Mouse (Mus musculus): ENCODE measurements around the gene Cdk11b. TPM values are rescaled to one million over a fixed set of nuclear protein-coding genes. Genes with fewer than 3 reads are reported as not detected.

Gene Cdk11b
- polyA plus RNA-seq, 1 experiment from 2014 or later: 91.6 TPM

GRCm38 (mm10) chr4:155595777-155596176, 28.9 kb upstream of the Cdk11b start:
- H3K27ac ChIP-seq: no peak overlapping the region
- no peak overlapping the region for H3K4me2 ChIP-seq
- WGBS: 82% methylated on average over 3 of the region's 3 CpGs
- no peaks in the 10 kb centered on the region for H3K9me3 ChIP-seq
- no peaks in the 10 kb centered on the region for H3K36me3 ChIP-seq (replicated peaks)
- H3K27me3 ChIP-seq: no peaks in the 10 kb centered on the region
- H3K4me3 ChIP-seq (replicated peaks): no peak overlapping the region
- ATAC-seq (ENCODE audit: low FRiP score): no peak
- H3K4me1 ChIP-seq: 0 out of 2 replicates have a peak, but pooled peaks cover 2% of the 10 kb centered on the region
- H3K9ac ChIP-seq: no peak overlapping the region

- Histone ChIP-seq H3K27ac (no peak overlapping the region), H3K4me2 (no peak overlapping the region), H3K27me3 (no peaks in the 10 kb centered on the region), H3K9me3 (no peaks in the 10 kb centered on the region), H3K36me3 (replicated peaks) (no peaks in the 10 kb centered on the region), H3K4me1 (0 out of 2 replicates have a peak, but pooled peaks cover 3% of the 10 kb centered on the region), H3K4me3 (replicated peaks) (no peak overlapping the region), H3K9ac (no peak overlapping the region)
- ATAC-seq (ENCODE audit: low FRiP score): no peak
- WGBS: 87% methylated on average over 5 of the region's 5 CpGs
Measured at GRCm38 (mm10) chr4:155596606-155597005, 28.0 kb upstream of the Cdk11b start.

DNA sequence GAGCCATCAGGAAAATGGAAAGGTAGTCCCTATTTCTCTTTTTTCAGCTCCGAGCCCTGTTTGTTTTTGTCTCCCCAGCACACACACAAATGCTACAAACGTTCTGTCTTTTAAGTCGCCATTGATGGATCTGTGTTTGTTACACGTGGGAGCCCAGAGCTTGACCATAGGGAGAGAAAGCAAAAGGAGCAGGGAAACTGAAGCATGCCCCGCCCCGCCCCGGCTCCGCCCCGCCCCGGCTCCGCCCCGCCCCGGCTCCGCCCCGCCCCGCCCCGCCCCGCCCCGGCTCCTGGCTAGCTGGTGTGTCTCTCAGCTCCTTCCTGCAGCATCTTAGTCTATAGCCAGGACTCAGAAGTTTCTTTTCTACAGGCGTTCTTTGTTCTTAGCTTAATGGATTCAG, 26.1 kb upstream of the Cdk11b start:
- ATAC-seq (ENCODE audit: low FRiP score): no peak
- Histone ChIP-seq H3K27me3 (no peaks in the 10 kb centered on the region), H3K4me1 (peaks cover 13% of the 10 kb centered on the region), H3K27ac (no peak overlapping the region), H3K9me3 (no peaks in the 10 kb centered on the region), H3K36me3 (replicated peaks) (no peaks in the 10 kb centered on the region), H3K4me2 (no peak overlapping the region), H3K4me3 (replicated peaks) (no peak overlapping the region), H3K9ac (no peak overlapping the region)
- WGBS: 23% methylated on average over 20 of the region's 20 CpGs

DNA sequence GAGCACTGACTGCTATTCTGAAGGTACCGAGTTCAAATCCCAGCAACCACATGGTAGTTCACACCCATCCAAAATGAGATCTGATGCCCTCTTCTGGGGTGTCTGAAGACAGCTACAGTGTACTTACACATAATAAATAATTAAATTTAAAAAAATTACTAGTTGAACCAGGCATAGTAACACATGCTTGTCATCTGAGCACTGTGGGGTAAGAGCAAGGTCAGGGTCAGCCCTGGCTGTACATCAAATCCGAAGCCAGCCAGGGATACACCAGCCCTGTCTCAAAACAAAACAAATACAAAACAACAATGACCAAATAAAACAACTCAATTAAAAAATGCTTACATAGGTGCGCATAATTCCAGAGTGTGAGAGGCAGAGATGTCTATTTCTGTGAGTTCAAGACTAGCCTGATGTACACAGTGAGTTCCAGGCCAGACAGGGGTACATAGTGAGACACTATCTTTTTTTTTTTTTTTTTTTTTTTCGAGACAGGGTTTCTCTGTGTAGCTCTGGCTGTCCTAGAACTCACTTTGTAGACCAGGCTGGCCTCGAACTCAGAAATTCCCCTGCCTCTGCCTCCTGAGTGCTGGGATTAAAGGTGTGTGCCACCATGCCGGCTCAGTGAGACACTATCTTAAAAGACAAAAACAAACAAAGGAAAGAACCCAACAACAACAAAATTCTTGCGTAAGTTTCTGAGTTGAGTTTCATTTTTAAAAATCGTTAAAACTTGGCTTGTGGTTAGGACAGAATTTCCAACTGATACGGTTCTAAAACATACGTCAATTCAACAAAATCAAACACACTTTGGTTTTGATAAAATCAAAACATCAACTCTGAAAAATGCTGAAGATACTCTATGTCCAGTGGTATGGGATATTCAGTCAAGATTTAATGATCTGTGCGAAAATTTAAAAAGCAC, 24.5 kb upstream of the Cdk11b start:
- H3K4me3 ChIP-seq (replicated peaks): peak overlapping the region; percentile 69
- peak overlapping the region; percentile 98 for H3K27ac ChIP-seq

GRCm38 (mm10) chr4:155601091-155601996, 23.3 kb upstream of the Cdk11b start, which contains the start of gene Slc35e2:
TSS of gene Slc35e2 (plus strand) at chr4:155601416.
- H3K9ac ChIP-seq: peak within 1 kb of the TSS; percentile 87
- H3K27me3 ChIP-seq: no peaks in the 10 kb centered on the region
- under 1% methylated on average over 62 of the region's 65 CpGs for WGBS
- peak within 1 kb of the TSS; percentile 98 for H3K27ac ChIP-seq
- no peaks in the 10 kb centered on the region for H3K9me3 ChIP-seq
- H3K36me3 ChIP-seq (replicated peaks): peaks cover 8% of the 10 kb centered on the region
- peak within 1 kb of the TSS; percentile 82 for H3K4me2 ChIP-seq
- ATAC-seq (ENCODE audit: low FRiP score): peak; percentile 94
- H3K4me1 ChIP-seq: peaks cover 13% of the 10 kb centered on the region
- peak within 1 kb of the TSS; percentile 69 for H3K4me3 ChIP-seq (replicated peaks)

More for the DNA sequence above, 24.5 kb upstream of the Cdk11b start:
- no peaks in the 10 kb centered on the region for H3K27me3 ChIP-seq
- 90% methylated on average over 10 of the region's 11 CpGs for WGBS
- H3K4me1 ChIP-seq: peaks cover 13% of the 10 kb centered on the region
- H3K36me3 ChIP-seq (replicated peaks): peaks cover 8% of the 10 kb centered on the region
- no peak for ATAC-seq (ENCODE audit: low FRiP score)
- H3K9me3 ChIP-seq: no peaks in the 10 kb centered on the region
- peak overlapping the region; percentile 46 for H3K9ac ChIP-seq
- H3K4me2 ChIP-seq: peak overlapping the region; percentile 82

GRCm38 (mm10) chr4:155601997-155602456, 22.6 kb upstream of the Cdk11b start:
- Histone ChIP-seq H3K36me3 (replicated peaks) (peaks cover 8% of the 10 kb centered on the region), H3K27ac (peak overlapping the region; percentile 98), H3K9ac (peak overlapping the region; percentile 87), H3K4me1 (peaks cover 13% of the 10 kb centered on the region), H3K9me3 (no peaks in the 10 kb centered on the region), H3K4me2 (peak overlapping the region; percentile 82), H3K27me3 (no peaks in the 10 kb centered on the region), H3K4me3 (replicated peaks) (peak overlapping the region; percentile 69)
- no peak; the same call in 1 of the 2 replicates for ATAC-seq (ENCODE audit: low FRiP score)
- WGBS: 1% methylated on average over 30 of the region's 31 CpGs

DNA sequence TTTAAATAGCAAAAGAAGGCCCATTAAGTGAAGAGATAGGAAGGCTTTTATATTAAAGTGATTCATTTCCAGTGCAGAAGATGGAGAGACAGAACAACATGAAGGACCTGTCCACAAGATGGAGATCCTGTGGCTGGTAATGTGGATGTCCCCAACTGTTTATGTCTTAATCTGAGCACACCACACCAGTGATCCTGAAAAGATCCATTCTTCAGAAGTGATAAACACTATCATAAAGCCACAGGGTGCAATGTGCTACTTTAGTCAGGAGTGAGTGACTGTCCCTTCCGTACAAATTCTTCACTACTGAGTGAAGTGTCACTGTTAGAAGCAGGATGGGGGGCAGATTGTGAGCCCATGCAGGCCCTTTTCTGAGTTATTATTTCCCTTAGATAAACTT, 21.9 kb upstream of the Cdk11b start:
- Histone ChIP-seq H3K4me3 (replicated peaks) (peak overlapping the region; percentile 69), H3K9ac (peak overlapping the region; percentile 87), H3K27me3 (no peaks in the 10 kb centered on the region), H3K27ac (no peak overlapping the region), H3K9me3 (no peaks in the 10 kb centered on the region), H3K4me1 (peaks cover 13% of the 10 kb centered on the region), H3K36me3 (replicated peaks) (peaks cover 8% of the 10 kb centered on the region), H3K4me2 (peak overlapping the region; percentile 82)
- WGBS: 97% methylated on average over 1 of the region's 1 CpGs
- ATAC-seq (ENCODE audit: low FRiP score): no peak

DNA sequence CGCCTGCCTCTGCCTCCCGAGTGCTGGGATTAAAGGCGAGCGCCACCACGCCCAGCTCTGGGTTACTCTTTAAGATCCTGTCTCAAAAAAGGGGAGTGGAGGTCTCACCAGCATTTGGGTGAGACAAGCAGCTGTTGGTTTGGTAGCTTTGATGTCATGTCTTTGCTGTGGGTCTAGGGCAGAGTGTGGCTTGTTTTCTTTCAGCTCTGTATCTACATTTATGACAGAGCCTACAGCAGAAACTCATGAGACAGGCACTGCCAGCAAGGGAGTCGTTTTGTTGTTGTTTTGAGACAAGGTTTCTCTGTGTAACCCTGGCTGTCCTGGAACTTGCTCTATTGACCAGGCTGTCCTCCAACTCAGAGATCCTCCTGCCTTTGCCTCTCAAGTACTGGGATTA, 20.9 kb upstream of the Cdk11b start:
- Histone ChIP-seq H3K4me3 (replicated peaks) (no peak overlapping the region), H3K4me2 (no peak overlapping the region), H3K27ac (no peak overlapping the region), H3K9me3 (no peaks in the 10 kb centered on the region), H3K36me3 (replicated peaks) (peaks cover 8% of the 10 kb centered on the region), H3K9ac (no peak overlapping the region), H3K27me3 (no peaks in the 10 kb centered on the region), H3K4me1 (peaks cover 13% of the 10 kb centered on the region)
- WGBS: 94% methylated on average over 6 of the region's 6 CpGs
- no peak for ATAC-seq (ENCODE audit: low FRiP score)

GRCm38 (mm10) chr4:155605132-155605531, 19.5 kb upstream of the Cdk11b start:
- Histone ChIP-seq H3K4me2 (no peak overlapping the region), H3K36me3 (replicated peaks) (peaks cover 13% of the 10 kb centered on the region), H3K27me3 (no peaks in the 10 kb centered on the region), H3K27ac (no peak overlapping the region), H3K4me3 (replicated peaks) (no peak overlapping the region), H3K9me3 (no peaks in the 10 kb centered on the region), H3K4me1 (peaks cover 13% of the 10 kb centered on the region), H3K9ac (no peak overlapping the region)
- no peak for ATAC-seq (ENCODE audit: low FRiP score)
- WGBS: 91% methylated on average over 4 of the region's 4 CpGs

- peaks cover 27% of the 10 kb centered on the region for H3K36me3 ChIP-seq (replicated peaks)
Measured at GRCm38 (mm10) chr4:155606825-155607224, 17.8 kb upstream of the Cdk11b start.

GRCm38 (mm10) chr4:155611860-155612259, 12.8 kb upstream of the Cdk11b start:
- ATAC-seq (ENCODE audit: low FRiP score): no peak
- Histone ChIP-seq H3K4me2 (no peak overlapping the region), H3K9me3 (no peaks in the 10 kb centered on the region), H3K27me3 (no peaks in the 10 kb centered on the region), H3K36me3 (replicated peaks) (peaks cover 65% of the 10 kb centered on the region), H3K4me1 (no peaks in the 10 kb centered on the region), H3K9ac (no peak overlapping the region), H3K4me3 (replicated peaks) (no peak overlapping the region), H3K27ac (no peak overlapping the region)
- WGBS: 95% methylated on average over 3 of the region's 3 CpGs

More at GRCm38 (mm10) chr4:155606825-155607224, 17.8 kb upstream of the Cdk11b start:
- H3K9ac ChIP-seq: no peak overlapping the region
- no peaks in the 10 kb centered on the region for H3K9me3 ChIP-seq
- peaks cover 10% of the 10 kb centered on the region for H3K4me1 ChIP-seq
- 91% methylated on average over 2 of the region's 2 CpGs for WGBS
- ATAC-seq (ENCODE audit: low FRiP score): no peak
- H3K4me2 ChIP-seq: no peak overlapping the region
- no peaks in the 10 kb centered on the region for H3K27me3 ChIP-seq
- H3K27ac ChIP-seq: no peak overlapping the region
- no peak overlapping the region for H3K4me3 ChIP-seq (replicated peaks)

DNA sequence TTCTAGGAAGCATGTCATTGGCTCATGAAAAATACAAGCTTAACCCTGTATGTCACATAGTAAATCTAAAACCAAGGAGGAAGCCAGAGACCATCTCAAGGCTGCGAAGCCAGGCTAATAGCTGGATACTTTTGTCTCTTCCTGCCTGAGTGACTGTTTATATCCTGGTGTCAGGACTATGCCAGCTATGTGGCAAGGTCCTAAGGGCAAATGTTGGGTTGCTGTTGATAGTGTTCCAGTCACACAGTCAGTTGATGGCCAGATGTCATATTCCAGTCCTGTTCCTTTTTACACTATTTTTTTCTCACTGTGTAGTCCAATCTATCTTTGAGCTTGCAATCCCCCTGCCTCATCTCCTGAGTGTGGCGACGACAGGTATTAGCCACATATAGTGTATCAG, 11.4 kb upstream of the Cdk11b start:
- H3K4me1 ChIP-seq: no peaks in the 10 kb centered on the region
- no peak overlapping the region for H3K4me3 ChIP-seq (replicated peaks)
- no peak overlapping the region for H3K27ac ChIP-seq
- peaks cover 79% of the 10 kb centered on the region for H3K36me3 ChIP-seq (replicated peaks)
- H3K9ac ChIP-seq: no peak overlapping the region
- no peaks in the 10 kb centered on the region for H3K27me3 ChIP-seq
- H3K9me3 ChIP-seq: no peaks in the 10 kb centered on the region
- WGBS: 95% methylated on average over 3 of the region's 3 CpGs
- no peak for ATAC-seq (ENCODE audit: low FRiP score)
- H3K4me2 ChIP-seq: no peak overlapping the region
